Mouse (Mus musculus): ENCODE measurements at regions not wholly inside any gene's neighbourhood (a gene's known extent, or its start where the extent isn't known, plus 50 kb on each side); places are given as distances from the start of the nearest gene placed in this dataset.
A peak's percentile ranks its signal among the peaks of the same experiment; 100 is the strongest.

GRCm38 (mm10) chr17:66259697-66260096 lies 136.4 kb downstream of the Ddx11 start:
- no peak for DNase-seq

GRCm38 (mm10) chr17:66262681-66263240 lies 139.4 kb downstream of the Ddx11 start:
- no peak for DNase-seq

- no peak for DNase-seq
Observed at GRCm38 (mm10) chr17:66263405-66263804, 140.1 kb downstream of the Ddx11 start.

GRCm38 (mm10) chr17:66266803-66267202 lies 143.5 kb downstream of the Ddx11 start:
- DNase-seq = no peak

- DNase-seq = no peak
Observed at GRCm38 (mm10) chr17:66267831-66268230, 144.5 kb downstream of the Ddx11 start.

GRCm38 (mm10) chr17:66269567-66269966 lies 146.2 kb downstream of the Ddx11 start:
- no peak for DNase-seq

GRCm38 (mm10) chr17:66271906-66272305 lies 148.6 kb downstream of the Ddx11 start:
- DNase-seq = no peak

GRCm38 (mm10) chr17:66276778-66277177 lies 153.5 kb downstream of the Ddx11 start:
- peak; percentile 66 for DNase-seq

GRCm38 (mm10) chr17:66278037-66278436 lies 154.7 kb downstream of the Ddx11 start:
- DNase-seq = no peak

- no peak for DNase-seq
Observed at GRCm38 (mm10) chr17:66285295-66285694, 162.0 kb downstream of the Ddx11 start.
